Mouse (Mus musculus) embryo, embryonic 11.5 days (tissue): ENCODE measurements around the gene Cntn5.

Experiments used
- DNase-seq: peaks from one replicate; pipeline ENCODE4 v3.0.0-alpha.2; 2012; ENCODE audit warnings: low read depth, low spot score

Cntn5 gene

GRCm38 (mm10) chr9:9705180-9705579 is 1199.4 kb downstream of the Cntn5 start:
- DNase-seq = no peak

GRCm38 (mm10) chr9:9696636-9697035 is 1207.9 kb downstream of the Cntn5 start:
- no peak for DNase-seq

GRCm38 (mm10) chr9:9682348-9682884 is 1222.2 kb downstream of the Cntn5 start:
- no peak for DNase-seq

GRCm38 (mm10) chr9:9676078-9676477 is 1228.5 kb downstream of the Cntn5 start:
- DNase-seq = no peak

- DNase-seq = no peak
These were observed 1230.0 kb downstream of the Cntn5 start for GRCm38 (mm10) chr9:9674531-9674930.

DNA sequence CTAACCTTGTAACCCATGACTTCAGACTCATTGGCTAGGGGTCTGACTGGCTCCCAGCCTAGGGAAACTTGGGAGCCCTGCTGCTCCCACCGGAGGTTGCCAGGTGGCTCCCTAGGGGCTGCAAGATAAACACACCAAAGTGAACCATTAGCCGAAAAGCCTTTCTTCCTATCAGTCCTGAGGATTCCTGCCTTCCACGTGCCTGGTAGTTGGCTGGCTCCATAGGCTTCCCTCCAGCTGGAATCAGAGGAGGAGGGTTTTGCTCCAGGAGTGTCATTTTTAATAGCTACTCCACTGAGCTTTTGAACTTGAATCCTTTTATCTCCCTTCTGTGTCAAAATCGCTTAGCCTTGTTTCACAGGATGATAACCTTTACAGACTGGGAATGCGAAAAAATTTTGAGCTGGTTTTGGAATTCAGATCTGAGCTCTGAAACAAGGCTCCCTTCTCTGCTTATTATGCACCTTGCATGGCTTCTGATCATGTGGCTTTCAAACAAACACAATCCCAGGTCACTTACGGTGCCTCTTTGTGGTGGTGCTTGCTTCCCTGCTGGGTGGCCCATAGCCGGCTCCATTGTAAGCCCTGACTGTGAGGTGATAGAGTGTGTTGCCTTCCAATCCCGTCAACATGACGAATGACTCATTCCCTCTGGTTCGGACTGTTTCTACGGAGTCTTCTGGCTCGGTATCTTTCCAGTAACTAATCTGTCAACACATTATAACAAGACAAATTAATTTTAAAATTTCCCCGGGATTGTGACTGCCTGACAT is 1231.1 kb downstream of the Cntn5 start:
- peak; percentile 9 for DNase-seq

DNA sequence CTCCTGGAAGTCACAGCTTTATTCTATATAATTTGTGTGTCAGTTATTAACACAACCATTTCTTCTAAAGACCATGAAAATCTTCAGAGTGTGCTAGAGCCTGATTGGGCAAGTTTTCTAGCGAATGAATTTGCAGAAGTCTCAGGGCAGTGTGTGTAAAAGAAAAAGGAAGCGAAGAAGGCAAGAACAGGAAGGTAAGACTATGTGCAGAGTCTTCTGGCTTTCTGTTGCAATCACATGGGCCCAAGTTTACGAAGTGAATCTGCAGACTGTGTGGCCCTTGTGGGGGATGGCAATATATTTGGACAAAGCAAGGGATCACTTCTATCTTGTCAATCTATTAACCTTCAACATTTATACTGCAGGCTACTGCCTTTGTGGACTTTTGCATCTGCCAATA is 1251.1 kb downstream of the Cntn5 start:
- DNase-seq = no peak

- DNase-seq = no peak
These were observed 1257.2 kb downstream of the Cntn5 start for GRCm38 (mm10) chr9:9647361-9647760.

DNA sequence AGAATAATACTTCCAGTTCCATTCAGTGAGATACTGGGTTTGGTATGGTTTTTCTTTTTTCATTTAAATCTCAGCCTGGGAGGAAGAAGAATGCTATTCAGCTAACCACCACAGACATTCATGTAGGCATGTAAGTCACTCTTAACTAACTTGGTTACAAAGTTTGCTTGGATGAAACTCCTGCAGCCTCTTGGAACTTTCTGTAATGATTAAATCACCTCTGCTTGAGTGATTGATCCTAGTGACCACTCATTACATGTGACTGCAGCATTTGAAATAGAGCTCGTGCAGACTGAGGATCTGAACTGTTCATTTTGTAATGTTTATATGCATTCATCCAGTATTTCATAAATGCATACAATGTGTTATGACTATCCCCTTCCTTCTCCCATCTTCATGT is 1258.3 kb downstream of the Cntn5 start:
- DNase-seq = no peak
